Mouse (Mus musculus) frontal cortex, postnatal 25 days (tissue): Measurements from ENCODE around the gene 7420426K07Rik.

Source experiments
- DNase-seq, 2 experiments: peaks; one replicate each; pipeline ENCODE4 v3.0.0; 2022; ENCODE audit warnings: low spot score in 2 of 2

Gene 7420426K07Rik

GRCm38 (mm10) chr9:98902819-98903218 is at the start of gene 7420426K07Rik:
Gene 7420426K07Rik, plus strand, starts transcription at chr9:98903119.
- no peak for DNase-seq

- DNase-seq = no peak
These were observed 46.7 kb upstream of the 7420426K07Rik start, which contains the start of gene Prr23a2 for GRCm38 (mm10) chr9:98856210-98856609. Gene Prr23a2, plus strand, starts transcription at chr9:98856494.

GRCm38 (mm10) chr9:98863463-98863862 is 39.5 kb upstream of the 7420426K07Rik start:
- DNase-seq = no peak

GRCm38 (mm10) chr9:98864571-98864970 is 38.3 kb upstream of the 7420426K07Rik start, which contains the start of gene Prr23a3:
Gene Prr23a3, plus strand, starts transcription at chr9:98864767.
- DNase-seq = no peak

- DNase-seq = no peak
These were observed 1.4 kb upstream of the 7420426K07Rik start for GRCm38 (mm10) chr9:98901486-98901885.

GRCm38 (mm10) chr9:98920629-98921523 is 18.0 kb downstream of the 7420426K07Rik start:
- no peak for DNase-seq

GRCm38 (mm10) chr9:98923119-98923518 is 20.2 kb downstream of the 7420426K07Rik start:
- no peak for DNase-seq

GRCm38 (mm10) chr9:98924183-98924582 is 21.3 kb downstream of the 7420426K07Rik start:
- DNase-seq = no peak

- DNase-seq = no peak
These were observed 26.6 kb downstream of the 7420426K07Rik start for GRCm38 (mm10) chr9:98929496-98929895.

- DNase-seq = no peak
These were observed 30.0 kb downstream of the 7420426K07Rik start for GRCm38 (mm10) chr9:98932931-98933330.

- no peak for DNase-seq
These were observed 32.4 kb downstream of the 7420426K07Rik start for GRCm38 (mm10) chr9:98935190-98935909.

GRCm38 (mm10) chr9:98939290-98939689 is 36.4 kb downstream of the 7420426K07Rik start:
- no peak for DNase-seq

GRCm38 (mm10) chr9:98952171-98953050 is 49.5 kb downstream of the 7420426K07Rik start:
- no peak for DNase-seq

- DNase-seq = no peak
These were observed 50.4 kb downstream of the 7420426K07Rik start for GRCm38 (mm10) chr9:98953291-98953690.

- no peak for DNase-seq
These were observed 50.9 kb downstream of the 7420426K07Rik start for GRCm38 (mm10) chr9:98953830-98954229.
